Mouse (Mus musculus) thymus, adult 2 months (tissue): Measurements from ENCODE around the gene Ppp1r18.

ENCODE experiments used
- CTCF ChIP-seq: fragments of 200-500 bp; IDR thresholded peaks from 2 replicates; pipeline ENCODE4 v1.5.1; 2012; ENCODE audit warnings: mild to moderate bottlenecking, control low read depth, low read length, moderate library complexity, borderline replicate concordance; ENCODE audit not compliant: control insufficient read depth, poor library complexity, insufficient read depth; ENCODE audit errors: extremely low read depth
- POLR2A ChIP-seq: fragments of 200-500 bp; IDR thresholded peaks from 2 replicates; pipeline ENCODE4 v1.6.1; 2012; ENCODE audit warnings: mild to moderate bottlenecking, low read length, control low read depth, moderate library complexity; ENCODE audit not compliant: control insufficient read depth, poor library complexity, insufficient read depth; ENCODE audit errors: extremely low read depth

- TF ChIP-seq CTCF (no peak), POLR2A (no peak)
These were observed 31.5 kb upstream of the Ppp1r18 start for GRCm38 (mm10) chr17:35833894-35834293.
